Mouse (Mus musculus): ENCODE results near the gene Ube2s. TPM values are rescaled to one million over a fixed set of nuclear protein-coding genes. Genes with fewer than 3 reads are reported as not detected.
"Not testable (repeated sequence)": the region's sequence is repeated elsewhere in the genome, so short reads cannot be mapped to it uniquely, and the experiment has no call there.

Gene Ube2s
- polyA plus RNA-seq, 1 experiment from 2014 or later = 327 TPM

DNA sequence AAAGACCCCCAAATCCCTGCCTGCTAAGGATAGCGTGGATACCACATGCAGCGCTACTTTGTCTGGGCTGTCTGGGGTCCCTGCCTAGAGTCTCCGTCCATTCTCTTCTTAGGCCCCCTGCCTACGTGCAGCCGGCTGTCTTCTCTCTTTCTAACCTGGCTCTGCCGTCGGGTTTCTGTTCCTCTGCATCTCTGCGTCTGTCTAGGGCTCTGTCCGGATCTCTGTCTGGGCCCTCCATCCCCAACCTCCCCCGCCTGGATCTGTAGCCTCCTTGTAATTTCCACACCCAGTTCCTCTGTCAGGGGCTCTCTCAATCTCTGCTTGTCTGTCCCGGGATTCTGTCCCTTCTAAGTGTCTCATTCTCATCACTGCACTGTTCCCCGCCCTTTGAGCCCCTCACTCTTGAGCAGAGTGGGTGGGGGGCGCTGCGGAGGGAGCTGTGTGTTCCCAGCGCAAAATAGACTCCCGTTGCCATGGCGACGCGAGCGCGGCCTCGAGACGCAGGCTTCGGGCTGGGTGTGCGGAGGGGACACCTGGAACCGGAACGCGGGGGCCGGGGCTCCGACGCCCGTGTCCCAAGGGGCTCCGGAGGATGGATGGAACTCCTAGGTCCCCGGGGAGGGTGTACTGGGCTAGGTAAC is 31.3 kb upstream of the Ube2s start:
- H3K27ac ChIP-seq (replicated peaks) = no peak overlapping the region
- H3K36me3 ChIP-seq = no peaks in the 10 kb centered on the region
- peak overlapping the region; percentile 73 for H3K4me2 ChIP-seq
- H3K9me3 ChIP-seq = peaks cover 9% of the 10 kb centered on the region; the same call in 1 of the 2 replicates
- peaks cover 98% of the 10 kb centered on the region for H3K27me3 ChIP-seq (replicated peaks)
- no peak for ATAC-seq (ENCODE audit: extremely low read depth, insufficient number of reproducible peaks, low FRiP score, low TSS enrichment)
- no peak overlapping the region; the same call in 1 of the 2 replicates for H3K9ac ChIP-seq
- 2% methylated on average over 34 of the region's 34 CpGs for WGBS
- peak overlapping the region; percentile 48 for H3K4me3 ChIP-seq
- H3K4me1 ChIP-seq = peaks cover 28% of the 10 kb centered on the region

GRCm38 (mm10) chr7:4842634-4843131 is 30.3 kb upstream of the Ube2s start:
- Histone ChIP-seq H3K4me1 (peaks cover 32% of the 10 kb centered on the region), H3K4me2 (peak overlapping the region; percentile 73), H3K27ac (replicated peaks) (no peak overlapping the region), H3K36me3 (no peaks in the 10 kb centered on the region), H3K27me3 (replicated peaks) (peaks cover 100% of the 10 kb centered on the region), H3K9ac (peak overlapping the region; percentile 33; the same call in 1 of the 2 replicates), H3K9me3 (peaks cover 9% of the 10 kb centered on the region; the same call in 1 of the 2 replicates), H3K4me3 (peak overlapping the region; percentile 27)
- ATAC-seq (ENCODE audit: extremely low read depth, insufficient number of reproducible peaks, low FRiP score, low TSS enrichment) = no peak; the same call in 1 of the 2 replicates
- WGBS = 2% methylated on average over 16 of the region's 16 CpGs

DNA sequence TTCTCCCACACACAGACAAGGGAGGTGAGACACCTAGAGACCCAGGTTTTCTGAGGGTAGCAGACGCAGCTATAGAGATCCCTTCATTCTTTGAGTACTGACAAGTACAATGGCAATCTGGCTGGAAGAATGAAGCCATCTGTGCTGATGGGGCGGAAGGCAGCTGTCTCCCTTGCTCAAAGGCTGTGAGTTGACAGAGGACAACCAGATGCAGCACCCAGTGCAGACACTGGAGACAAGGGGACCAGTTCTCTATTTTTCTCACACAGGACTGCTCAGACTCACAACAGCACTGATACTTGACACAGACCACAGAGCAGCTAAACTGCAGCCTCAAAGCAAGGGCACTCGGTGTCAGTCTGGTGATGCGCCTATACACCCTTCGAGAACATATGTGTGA is 29.7 kb upstream of the Ube2s start:
- Histone ChIP-seq H3K4me2 (no peak overlapping the region), H3K27ac (replicated peaks) (no peak overlapping the region), H3K4me1 (peaks cover 33% of the 10 kb centered on the region), H3K9ac (peak overlapping the region; percentile 33; the same call in 1 of the 2 replicates), H3K36me3 (no peaks in the 10 kb centered on the region), H3K4me3 (no peak overlapping the region), H3K9me3 (peaks cover 7% of the 10 kb centered on the region; the same call in 1 of the 2 replicates), H3K27me3 (replicated peaks) (peaks cover 100% of the 10 kb centered on the region)
- 52% methylated on average over 5 of the region's 5 CpGs for WGBS
- no peak for ATAC-seq (ENCODE audit: extremely low read depth, insufficient number of reproducible peaks, low FRiP score, low TSS enrichment)

- H3K27me3 ChIP-seq (replicated peaks) = peaks cover 97% of the 10 kb centered on the region
- no peak overlapping the region for H3K4me3 ChIP-seq
- 0% methylated on average over 1 of the region's 1 CpGs for WGBS
- H3K27ac ChIP-seq (replicated peaks) = no peak overlapping the region
- ATAC-seq (ENCODE audit: extremely low read depth, insufficient number of reproducible peaks, low FRiP score, low TSS enrichment) = no peak
- H3K9me3 ChIP-seq = no peaks in the 10 kb centered on the region
- H3K9ac ChIP-seq = no peak overlapping the region
- H3K4me2 ChIP-seq = no peak overlapping the region
- peaks cover 19% of the 10 kb centered on the region for H3K4me1 ChIP-seq
- no peaks in the 10 kb centered on the region for H3K36me3 ChIP-seq
Observed at GRCm38 (mm10) chr7:4837639-4838038, 25.2 kb upstream of the Ube2s start.

DNA sequence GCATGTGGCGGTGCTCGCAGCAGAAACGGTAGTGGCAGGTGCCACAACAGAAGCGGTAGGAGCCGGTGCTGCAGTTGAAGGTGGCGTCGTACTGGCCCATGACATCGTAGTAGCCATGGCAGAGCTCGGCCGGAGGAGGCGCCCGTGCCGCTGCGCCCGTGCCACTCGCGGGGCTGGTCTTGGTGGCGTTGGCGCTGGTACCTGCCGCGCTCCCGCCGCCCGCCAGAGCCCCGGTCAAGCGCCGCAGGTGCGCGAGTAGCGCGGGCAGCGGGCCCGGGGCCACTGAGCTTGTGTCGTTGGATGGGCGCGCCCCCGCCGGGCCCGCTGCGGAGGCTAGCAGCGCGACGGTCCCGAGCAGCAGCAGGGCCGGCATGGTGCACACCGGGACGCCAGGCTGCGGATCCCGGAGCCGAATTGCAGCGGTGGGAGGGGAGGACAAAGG is 24.0 kb upstream of the Ube2s start:
- peak overlapping the region; percentile 84 for H3K4me2 ChIP-seq
- H3K4me3 ChIP-seq = peak overlapping the region; percentile 58
- under 1% methylated on average over 51 of the region's 51 CpGs for WGBS
- no peaks in the 10 kb centered on the region for H3K36me3 ChIP-seq
- H3K4me1 ChIP-seq = peaks cover 12% of the 10 kb centered on the region
- H3K27me3 ChIP-seq (replicated peaks) = peaks cover 97% of the 10 kb centered on the region
- ATAC-seq (ENCODE audit: extremely low read depth, insufficient number of reproducible peaks, low FRiP score, low TSS enrichment) = no peak
- no peaks in the 10 kb centered on the region for H3K9me3 ChIP-seq
- H3K27ac ChIP-seq (replicated peaks) = no peak overlapping the region
- H3K9ac ChIP-seq = peak overlapping the region; percentile 74

- no peak overlapping the region for H3K27ac ChIP-seq (replicated peaks)
- no peak for ATAC-seq (ENCODE audit: extremely low read depth, insufficient number of reproducible peaks, low FRiP score, low TSS enrichment)
- peaks cover 97% of the 10 kb centered on the region for H3K27me3 ChIP-seq (replicated peaks)
- H3K4me1 ChIP-seq = peaks cover 12% of the 10 kb centered on the region
- WGBS = 3% methylated on average over 34 of the region's 34 CpGs
- H3K4me2 ChIP-seq = peak overlapping the region; percentile 84
- no peaks in the 10 kb centered on the region for H3K9me3 ChIP-seq
- peak overlapping the region; percentile 74 for H3K9ac ChIP-seq
- H3K4me3 ChIP-seq = peak overlapping the region; percentile 58
- no peaks in the 10 kb centered on the region for H3K36me3 ChIP-seq
Observed at GRCm38 (mm10) chr7:4835631-4836327, 23.4 kb upstream of the Ube2s start.

DNA sequence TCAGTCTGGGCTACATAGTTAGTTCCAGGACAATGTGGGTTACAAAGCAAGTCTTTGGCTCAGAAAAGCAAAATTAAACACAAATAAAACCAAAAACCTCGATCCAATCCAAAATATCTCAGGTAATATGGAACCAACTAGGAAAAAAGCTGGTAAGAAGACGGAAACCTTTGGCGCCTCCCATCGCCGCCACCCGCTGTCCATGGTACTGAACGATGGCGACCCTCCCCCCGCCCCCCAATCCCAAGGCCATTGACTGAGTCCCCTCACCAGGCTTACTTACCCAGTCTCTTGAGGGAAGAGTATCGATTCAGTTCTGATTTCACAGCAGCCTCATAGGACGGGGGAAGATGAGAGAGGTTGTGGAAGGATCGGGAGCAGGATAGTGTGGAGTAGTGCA is 18.1 kb upstream of the Ube2s start:
- Histone ChIP-seq H3K27ac (replicated peaks) (no peak overlapping the region), H3K4me3 (no peak overlapping the region), H3K9ac (no peak overlapping the region), H3K4me2 (no peak overlapping the region), H3K9me3 (no peaks in the 10 kb centered on the region), H3K27me3 (replicated peaks) (peaks cover 84% of the 10 kb centered on the region), H3K36me3 (no peaks in the 10 kb centered on the region), H3K4me1 (no peaks in the 10 kb centered on the region)
- no peak for ATAC-seq (ENCODE audit: extremely low read depth, insufficient number of reproducible peaks, low FRiP score, low TSS enrichment)
- WGBS = 4% methylated on average over 12 of the region's 12 CpGs

DNA sequence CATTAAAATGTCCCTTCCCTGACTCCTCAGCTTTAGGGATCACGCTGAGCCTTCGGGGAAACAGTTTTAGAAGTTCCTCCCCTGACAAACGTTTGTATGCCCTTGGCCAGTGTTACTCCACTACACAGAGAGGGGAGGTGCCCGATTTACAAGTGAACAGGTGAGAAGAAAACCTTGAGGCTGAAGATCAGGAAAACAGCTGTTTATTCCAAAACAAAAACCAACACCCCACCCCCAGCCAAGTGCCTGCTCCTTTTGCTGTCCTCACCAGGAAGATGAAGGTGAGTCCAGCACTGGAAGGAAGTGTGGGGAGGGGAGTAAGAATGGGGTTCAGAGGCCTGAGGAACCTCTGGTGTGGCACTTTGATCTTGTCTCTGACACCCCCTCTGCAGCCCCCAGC is 13.0 kb upstream of the Ube2s start:
- no peak for ATAC-seq (ENCODE audit: extremely low read depth, insufficient number of reproducible peaks, low FRiP score, low TSS enrichment)
- 38% methylated on average over 4 of the region's 4 CpGs for WGBS
- H3K9ac ChIP-seq = no peak overlapping the region
- peaks cover 37% of the 10 kb centered on the region for H3K27me3 ChIP-seq (replicated peaks)
- H3K9me3 ChIP-seq = no peaks in the 10 kb centered on the region
- H3K27ac ChIP-seq (replicated peaks) = no peak overlapping the region
- H3K4me2 ChIP-seq = no peak overlapping the region
- peaks cover 15% of the 10 kb centered on the region for H3K4me1 ChIP-seq
- H3K36me3 ChIP-seq = no peaks in the 10 kb centered on the region
- H3K4me3 ChIP-seq = no peak overlapping the region

- peaks cover 15% of the 10 kb centered on the region for H3K4me1 ChIP-seq
- WGBS = 64% methylated on average over 6 of the region's 6 CpGs
Observed at GRCm38 (mm10) chr7:4822162-4822907, 9.9 kb upstream of the Ube2s start.

GRCm38 (mm10) chr7:4821690-4822089 is 9.3 kb upstream of the Ube2s start:
- WGBS = 74% methylated on average over 4 of the region's 4 CpGs
- H3K9me3 ChIP-seq = no peaks in the 10 kb centered on the region
- 0 out of 2 replicates have a peak, but pooled peaks cover 9% of the 10 kb centered on the region for H3K27me3 ChIP-seq (replicated peaks)
- no peak overlapping the region for H3K9ac ChIP-seq
- no peak overlapping the region for H3K27ac ChIP-seq (replicated peaks)
- no peaks in the 10 kb centered on the region for H3K36me3 ChIP-seq
- no peak for ATAC-seq (ENCODE audit: extremely low read depth, insufficient number of reproducible peaks, low FRiP score, low TSS enrichment)
- no peak overlapping the region for H3K4me2 ChIP-seq
- H3K4me3 ChIP-seq = no peak overlapping the region
- H3K4me1 ChIP-seq = peaks cover 15% of the 10 kb centered on the region

More at GRCm38 (mm10) chr7:4822162-4822907, 9.9 kb upstream of the Ube2s start:
- H3K27ac ChIP-seq (replicated peaks) = peak overlapping the region; percentile 50; the same call in 1 of the 2 replicates
- H3K9ac ChIP-seq = no peak overlapping the region
- H3K27me3 ChIP-seq (replicated peaks) = 0 out of 2 replicates have a peak, but pooled peaks cover 13% of the 10 kb centered on the region
- no peak overlapping the region for H3K4me2 ChIP-seq
- H3K36me3 ChIP-seq = no peaks in the 10 kb centered on the region
- no peak overlapping the region for H3K4me3 ChIP-seq
- no peak for ATAC-seq (ENCODE audit: extremely low read depth, insufficient number of reproducible peaks, low FRiP score, low TSS enrichment)
- H3K9me3 ChIP-seq = no peaks in the 10 kb centered on the region

- not testable (repeated sequence) for H3K9ac ChIP-seq; H3K27ac ChIP-seq (replicated peaks); H3K27me3 ChIP-seq (replicated peaks); H3K9me3 ChIP-seq; H3K4me3 ChIP-seq; H3K36me3 ChIP-seq; H3K4me2 ChIP-seq; ATAC-seq (ENCODE audit: extremely low read depth, insufficient number of reproducible peaks, low FRiP score, low TSS enrichment)
- peaks cover 15% of the 10 kb centered on the region for H3K4me1 ChIP-seq
- 87% methylated on average over 7 of the region's 7 CpGs for WGBS
Observed at GRCm38 (mm10) chr7:4820925-4821324, 8.5 kb upstream of the Ube2s start.
